Mouse (Mus musculus) frontal cortex, adult 2 months (tissue): ENCODE results near the gene Tnfsf12. TPM values are rescaled to one million over a fixed set of nuclear protein-coding genes. Genes with fewer than 3 reads are reported as not detected.
A peak's percentile ranks its signal among the peaks of the same experiment; 100 is the strongest.

ENCODE experiments used
- DNase-seq, 2 experiments: peaks; one replicate each; pipeline ENCODE4 v3.0.0; 2022; ENCODE audit warnings: low spot score in 1 of 2; ENCODE audit errors: extremely low spot score in 1 of 2
- polyA plus RNA-seq: library from polyadenylated mRNA; depleted of rRNA; stranded (reverse); fragments of >200 nt; gene quantifications from 2 replicates; pipeline ENCODE4 v1.2.3, GENCODE M21; 2012; rRNA removed

The Tnfsf12 gene
- polyA plus RNA-seq, 1 experiment, result 17.1 TPM

DNA sequence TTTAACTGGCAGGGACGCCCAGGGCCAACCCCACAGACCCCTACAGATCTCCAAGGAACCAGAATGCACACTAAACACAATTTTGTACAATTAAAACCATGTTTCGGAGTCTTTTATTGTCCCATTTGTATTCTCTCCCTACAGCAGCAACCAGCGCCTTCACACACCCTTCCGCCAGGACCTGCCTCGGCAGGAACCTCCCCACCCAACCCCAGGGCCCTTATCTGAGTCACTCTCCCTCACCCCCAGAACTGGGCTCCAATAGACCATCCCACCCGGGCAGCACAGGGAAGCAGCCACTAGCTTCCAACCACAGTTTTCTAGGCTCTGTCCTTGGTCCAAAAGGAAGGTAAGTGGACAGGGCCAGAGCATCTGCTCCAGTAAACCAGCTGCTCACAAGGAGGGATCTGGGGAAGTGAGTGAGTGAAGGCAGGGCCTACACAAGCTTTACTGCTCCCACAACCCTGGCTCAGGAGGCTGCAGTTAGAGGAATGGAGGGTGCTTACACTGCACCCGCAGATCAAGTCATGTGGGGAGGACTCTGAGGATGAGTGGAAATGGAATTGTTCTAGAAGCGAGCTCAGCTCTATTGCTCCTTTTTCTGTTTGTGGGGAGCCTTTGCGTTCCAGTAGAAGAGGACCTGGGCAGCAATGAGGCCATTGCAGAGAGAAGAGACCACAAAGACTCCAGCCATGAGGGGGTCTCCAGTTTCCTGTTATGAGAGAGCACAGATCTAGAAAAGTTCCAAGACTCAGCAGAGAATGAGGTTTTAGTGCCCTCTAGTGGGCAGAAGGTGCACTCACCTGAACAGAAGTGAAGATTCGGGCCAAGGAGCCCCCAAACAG, 38.8 kb downstream of the Tnfsf12 start:
- DNase-seq, result peak in 1 of 2 experiments; percentile 72

DNA sequence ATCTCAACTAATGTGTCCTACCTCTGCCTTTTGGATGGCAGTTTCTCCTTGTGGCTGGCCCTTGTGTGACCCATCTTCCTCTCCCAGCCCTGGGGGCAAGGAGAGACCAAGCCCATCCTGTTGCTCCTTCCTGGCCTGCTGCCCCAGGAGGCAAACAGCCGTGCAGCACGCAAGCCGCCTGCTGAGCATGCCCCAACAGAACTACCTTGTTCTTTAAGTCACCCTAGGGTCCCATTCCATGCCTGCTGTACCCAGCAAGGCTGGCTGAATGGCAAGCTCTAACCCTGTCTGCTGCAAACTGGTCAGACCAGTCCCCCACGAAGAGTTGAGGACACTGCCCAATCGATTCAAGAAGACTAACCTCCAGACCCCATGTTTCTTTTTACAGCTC, 39.6 kb downstream of the Tnfsf12 start:
- DNase-seq, result no peak

DNA sequence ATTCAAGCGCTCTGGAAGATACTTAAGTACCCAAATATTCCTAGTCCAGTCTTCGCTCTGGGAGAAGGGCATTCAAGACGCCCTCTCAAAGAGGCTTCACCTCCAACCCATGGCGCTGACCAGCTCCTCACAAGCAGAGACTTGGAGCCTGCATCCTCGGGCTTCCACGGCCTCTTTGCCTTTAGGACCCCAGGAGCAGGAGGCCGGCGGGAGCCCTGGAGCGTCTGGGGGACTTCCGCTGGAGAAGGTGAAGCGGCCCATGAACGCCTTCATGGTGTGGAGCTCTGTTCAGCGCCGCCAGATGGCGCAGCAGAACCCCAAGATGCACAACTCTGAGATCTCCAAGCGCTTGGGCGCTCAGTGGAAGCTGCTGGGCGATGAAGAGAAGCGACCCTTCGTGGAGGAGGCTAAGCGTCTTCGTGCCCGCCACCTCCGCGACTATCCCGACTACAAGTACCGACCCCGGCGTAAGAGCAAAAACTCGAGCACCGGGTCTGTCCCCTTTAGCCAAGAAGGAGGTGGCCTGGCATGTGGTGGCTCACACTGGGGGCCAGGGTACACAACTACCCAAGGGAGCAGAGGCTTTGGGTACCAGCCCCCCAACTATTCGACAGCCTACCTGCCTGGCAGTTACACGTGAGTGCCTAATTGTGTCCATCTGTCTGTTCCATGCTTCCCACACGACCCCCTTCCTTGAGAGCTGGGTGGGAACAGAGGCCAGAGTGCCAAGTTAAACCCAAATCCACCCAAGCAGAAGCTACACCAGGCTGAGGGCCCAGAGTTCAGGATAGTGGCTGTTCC, 40.2 kb downstream of the Tnfsf12 start, which contains the start of gene Sox15:
TSS of gene Sox15 (plus strand) at position 51 of the 801 bp plus-strand sequence.
- DNase-seq, result peak in 1 of 2 experiments; percentile 80

DNA sequence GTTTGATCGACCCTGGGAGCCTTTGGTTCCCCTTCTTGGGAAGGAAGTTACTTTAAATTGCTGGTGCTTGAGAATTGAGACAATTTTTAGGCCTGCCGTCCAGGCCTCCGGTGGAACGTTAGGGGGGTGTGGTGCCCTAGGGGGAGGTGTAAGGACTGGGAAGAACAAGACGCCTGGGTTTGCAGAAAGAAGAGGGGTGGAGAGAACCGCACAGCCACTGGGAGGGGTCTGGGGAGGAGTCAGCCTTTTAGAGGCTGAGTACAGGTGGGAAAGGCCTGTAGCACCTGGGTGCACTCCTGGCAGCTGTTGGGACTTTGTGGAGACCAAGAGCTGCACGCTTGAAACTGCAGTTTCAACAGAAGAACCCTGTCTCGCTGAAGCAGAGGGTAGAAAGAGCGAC, 40.9 kb downstream of the Tnfsf12 start:
- no peak for DNase-seq

DNA sequence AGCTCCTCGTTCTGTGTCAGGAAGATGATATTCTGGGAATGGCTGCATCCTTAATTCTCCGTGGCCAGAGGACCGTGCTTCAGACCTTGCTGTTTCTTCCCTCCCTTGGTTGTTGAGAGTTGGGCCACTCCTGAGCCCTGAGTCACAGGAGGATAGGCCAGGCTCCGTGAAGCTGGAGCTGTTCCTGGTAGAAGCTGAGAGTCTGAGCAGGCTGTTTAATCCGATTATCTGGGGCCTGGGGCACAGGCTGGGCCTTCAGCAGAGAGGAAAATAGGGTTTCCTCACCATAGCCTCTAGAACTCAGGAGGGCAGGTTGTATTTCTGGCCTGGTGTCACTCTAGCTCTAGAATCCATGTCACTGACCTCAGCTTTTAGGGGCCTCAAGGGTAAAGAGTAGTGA, 42.2 kb downstream of the Tnfsf12 start:
- no peak for DNase-seq

DNA sequence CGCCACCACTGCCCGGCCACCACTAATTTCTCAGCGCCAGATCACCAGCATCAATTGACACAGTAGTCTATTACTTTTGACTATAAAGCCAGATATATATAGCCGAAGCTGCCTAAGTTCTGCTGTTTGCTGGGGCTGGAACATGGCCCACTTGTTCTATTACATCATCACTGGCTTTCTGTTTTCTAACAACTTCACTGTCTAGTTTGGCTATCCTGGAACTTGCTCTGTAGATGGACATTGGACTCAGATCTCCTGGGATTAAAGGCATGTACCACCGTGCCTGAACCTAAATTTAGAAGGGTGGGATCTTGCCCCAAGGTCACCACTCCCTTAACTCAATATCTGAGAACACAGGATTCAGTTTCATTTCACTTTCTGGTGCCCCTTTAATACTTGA, 49.8 kb downstream of the Tnfsf12 start:
- DNase-seq, result no peak

Other genes with a start within 250 kb of the Tnfsf12 start
- 2.7 and 4.6 TPM in 2 replicates for gene Dnah2, start 146.7 kb downstream of the Tnfsf12 start, polyA plus RNA-seq
- 78.4 and 80.4 TPM in 2 replicates for gene Efnb3, start 135.6 kb downstream of the Tnfsf12 start, polyA plus RNA-seq
- gene Wrap53, start 115.6 kb downstream of the Tnfsf12 start, polyA plus RNA-seq, result 12.2 and 12.9 TPM in 2 replicates
- 36.7 and 38.4 TPM in 2 replicates for gene Trp53, start 115.5 kb downstream of the Tnfsf12 start, polyA plus RNA-seq
- 324 and 357 TPM in 2 replicates for gene Atp1b2, start 89.9 kb downstream of the Tnfsf12 start, polyA plus RNA-seq
- gene Shbg, start 77.9 kb downstream of the Tnfsf12 start, polyA plus RNA-seq, result 0.11 and 0.16 TPM in 2 replicates
- 20.3 and 26.3 TPM in 2 replicates for gene Sat2, start 73.8 kb downstream of the Tnfsf12 start, polyA plus RNA-seq
- 136 and 154 TPM in 2 replicates for gene Fxr2, start 62.9 kb downstream of the Tnfsf12 start, polyA plus RNA-seq
- gene Sox15, start 40.5 kb downstream of the Tnfsf12 start, polyA plus RNA-seq, result 0.34 TPM in 1 of 2 replicates, not detected in the other
- 104 and 113 TPM in 2 replicates for gene Mpdu1, start 33.2 kb downstream of the Tnfsf12 start, polyA plus RNA-seq
- gene Cd68, start 29.7 kb downstream of the Tnfsf12 start, polyA plus RNA-seq, result 13.7 TPM in 2 replicates
- 365 and 370 TPM in 2 replicates for gene Eif4a1, start 23.4 kb downstream of the Tnfsf12 start, polyA plus RNA-seq
- 138 and 154 TPM in 2 replicates for gene Senp3, start 13.8 kb downstream of the Tnfsf12 start, polyA plus RNA-seq
- 5.3 and 5.4 TPM in 2 replicates for gene Tnfsf13, start 10.1 kb downstream of the Tnfsf12 start, polyA plus RNA-seq
- 2.9 and 4.9 TPM in 2 replicates for gene Tnfsfm13, start 249 bp upstream of the Tnfsf12 start, polyA plus RNA-seq
- gene Polr2a, start 62.8 kb upstream of the Tnfsf12 start, polyA plus RNA-seq, result 30.9 and 32.6 TPM in 2 replicates
- gene Slc35g3, start 66.1 kb upstream of the Tnfsf12 start, polyA plus RNA-seq, result not detected in 2 replicates
- 45.7 and 51.4 TPM in 2 replicates for gene Zbtb4, start 70.1 kb upstream of the Tnfsf12 start, polyA plus RNA-seq
- gene Chrnb1, start 100.1 kb upstream of the Tnfsf12 start, polyA plus RNA-seq, result 1.4 and 1.9 TPM in 2 replicates
- gene Fgf11, start 106.0 kb upstream of the Tnfsf12 start, polyA plus RNA-seq, result 18.4 and 22.0 TPM in 2 replicates
- 0.48 and 0.62 TPM in 2 replicates for gene Tmem102, start 109.8 kb upstream of the Tnfsf12 start, polyA plus RNA-seq
- gene Gm39566, start 119.4 kb upstream of the Tnfsf12 start, polyA plus RNA-seq, result not detected in 2 replicates
- gene Spem2, start 122.6 kb upstream of the Tnfsf12 start, polyA plus RNA-seq, result not detected in 2 replicates
- 0.42 and 0.58 TPM in 2 replicates for gene Spem1, start 126.3 kb upstream of the Tnfsf12 start, polyA plus RNA-seq
- 116 and 125 TPM in 2 replicates for gene Nlgn2, start 141.9 kb upstream of the Tnfsf12 start, polyA plus RNA-seq
- gene Tmem256, start 142.7 kb upstream of the Tnfsf12 start, polyA plus RNA-seq, result 183 and 212 TPM in 2 replicates
- gene Plscr3, start 150.5 kb upstream of the Tnfsf12 start, polyA plus RNA-seq, result 33.6 and 37.6 TPM in 2 replicates
- 0.14 and 0.17 TPM in 2 replicates for gene Tnk1, start 162.9 kb upstream of the Tnfsf12 start, polyA plus RNA-seq
- not detected in 2 replicates for gene Tmem95, start 182.2 kb upstream of the Tnfsf12 start, polyA plus RNA-seq
- gene Kctd11, start 185.6 kb upstream of the Tnfsf12 start, polyA plus RNA-seq, result 1.6 and 1.8 TPM in 2 replicates
- gene Acap1, start 199.7 kb upstream of the Tnfsf12 start, polyA plus RNA-seq, result 0.24 and 0.27 TPM in 2 replicates
- 0.67 and 1.00 TPM in 2 replicates for gene 2810408A11Rik, start 205.1 kb upstream of the Tnfsf12 start, polyA plus RNA-seq
- gene Neurl4, start 205.2 kb upstream of the Tnfsf12 start, polyA plus RNA-seq, result 98.0 and 101 TPM in 2 replicates
- gene Gps2, start 218.0 kb upstream of the Tnfsf12 start, polyA plus RNA-seq, result 64.6 and 69.0 TPM in 2 replicates
- 630 and 714 TPM in 2 replicates for gene Eif5a, start 226.1 kb upstream of the Tnfsf12 start, polyA plus RNA-seq
- gene Ybx2, start 239.9 kb upstream of the Tnfsf12 start, polyA plus RNA-seq, result 20.1 and 20.6 TPM in 2 replicates